Mouse (Mus musculus): ENCODE data around the gene Trio. TPM values are rescaled to one million over a fixed set of nuclear protein-coding genes. Genes with fewer than 3 reads are reported as not detected.

Trio gene
- polyA plus RNA-seq, 1 experiment, result 187 TPM

DNA sequence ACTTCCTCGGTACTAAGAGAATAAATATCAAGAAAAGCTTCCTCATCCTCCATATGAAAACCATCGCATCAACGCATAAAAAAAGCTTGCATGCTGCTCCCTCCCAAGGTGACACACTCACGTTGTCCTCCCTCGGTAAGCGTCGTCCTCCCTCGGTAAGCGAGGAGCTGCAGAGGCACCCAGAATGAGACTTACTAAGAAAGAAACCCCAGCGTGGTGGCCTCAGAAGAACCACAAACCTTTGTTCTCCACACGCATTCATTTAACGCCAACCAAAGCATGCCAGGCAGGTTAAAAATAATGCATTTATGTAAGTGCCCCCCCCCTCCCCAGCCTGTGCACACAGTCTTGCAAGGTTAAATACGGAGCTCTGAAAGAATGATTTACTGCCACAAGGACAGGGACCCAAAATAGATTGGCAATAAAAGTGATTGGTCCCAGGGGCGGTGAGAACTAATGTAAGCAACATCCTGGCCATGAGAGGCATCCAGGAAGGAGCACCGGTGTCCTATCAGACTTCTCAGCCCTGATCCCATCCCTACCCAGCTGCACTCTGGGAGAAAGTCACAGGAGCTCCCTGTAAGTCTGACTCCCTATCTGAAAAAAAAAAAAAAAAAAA is 3.9 kb downstream of the Trio start:
- TF ChIP-seq POLR2A (IDR thresholded peaks at IDR 0.05; ENCODE audit: borderline replicate concordance, insufficient read depth, low read length) (no peak), CTCF (IDR thresholded peaks at IDR 0.05; ENCODE audit: borderline replicate concordance, insufficient read depth, low read depth, low read length) (no peak)
- H3K4me1 ChIP-seq (ENCODE audit: control insufficient read depth, insufficient read depth, low read length), result peaks cover 23% of the 10 kb centered on the region
- H3K27ac ChIP-seq (ENCODE audit: insufficient read depth, low read length), result peak overlapping the region; percentile 9
- H3K4me3 ChIP-seq (replicated peaks; ENCODE audit: insufficient read depth, low read depth, low read length), result peak overlapping the region; percentile 52
- no peaks in the 10 kb centered on the region for H3K27me3 ChIP-seq (ENCODE audit: control insufficient read depth, insufficient read depth, low read length)
- 6% methylated on average over 15 of the region's 15 CpGs for WGBS
- DNase-seq, result peak; percentile 45 to 48

DNA sequence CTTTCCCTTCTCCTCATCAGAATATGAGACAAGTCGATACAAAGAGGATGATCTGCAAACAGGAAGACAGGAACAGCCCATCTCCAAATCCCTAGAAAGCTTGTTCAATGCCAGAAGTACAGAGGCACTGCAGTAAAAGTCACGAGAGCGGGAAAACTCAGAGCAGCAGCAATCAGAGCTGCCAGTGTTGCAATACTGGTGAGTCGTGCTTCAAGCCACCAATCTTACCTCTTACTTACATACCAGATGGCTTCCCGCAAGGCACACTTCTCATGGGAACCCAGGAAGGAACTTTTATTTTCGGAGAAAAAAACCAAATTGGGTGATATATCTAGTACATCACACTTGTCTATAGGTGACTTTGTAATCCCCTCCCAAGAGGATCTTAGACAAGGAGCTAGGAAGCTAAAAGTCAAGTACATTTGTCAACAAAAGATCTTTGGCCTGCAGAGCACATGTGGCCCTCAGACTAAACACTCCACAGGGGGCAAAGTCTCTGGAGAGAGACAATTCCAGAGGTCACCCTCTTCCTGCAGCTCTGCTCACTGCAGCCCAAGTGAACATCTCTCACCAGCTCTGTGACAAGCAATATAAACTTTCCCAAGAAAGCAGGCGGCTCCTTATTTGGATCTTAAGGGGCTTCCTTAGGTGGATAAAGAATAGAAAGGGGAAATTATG is 6.1 kb downstream of the Trio start:
- no peak for DNase-seq
- Histone ChIP-seq H3K4me1 (ENCODE audit: control insufficient read depth, insufficient read depth, low read length) (peaks cover 27% of the 10 kb centered on the region), H3K27ac (ENCODE audit: insufficient read depth, low read length) (no peak overlapping the region), H3K4me3 (replicated peaks; ENCODE audit: insufficient read depth, low read depth, low read length) (no peak overlapping the region), H3K27me3 (ENCODE audit: control insufficient read depth, insufficient read depth, low read length) (no peaks in the 10 kb centered on the region)
- 49% methylated on average over 7 of the region's 7 CpGs for WGBS
- TF ChIP-seq POLR2A (IDR thresholded peaks at IDR 0.05; ENCODE audit: borderline replicate concordance, insufficient read depth, low read length), result no peak
- TF ChIP-seq CTCF (IDR thresholded peaks at IDR 0.05; ENCODE audit: borderline replicate concordance, insufficient read depth, low read depth, low read length), result no peak

- H3K4me1 ChIP-seq (ENCODE audit: control insufficient read depth, insufficient read depth, low read length), result peaks cover 41% of the 10 kb centered on the region
- DNase-seq, result no peak
- no peak for TF ChIP-seq CTCF (IDR thresholded peaks at IDR 0.05; ENCODE audit: borderline replicate concordance, insufficient read depth, low read depth, low read length)
- TF ChIP-seq POLR2A (IDR thresholded peaks at IDR 0.05; ENCODE audit: borderline replicate concordance, insufficient read depth, low read length), result no peak
- WGBS, result 43% methylated on average over 3 of the region's 3 CpGs
- H3K27me3 ChIP-seq (ENCODE audit: control insufficient read depth, insufficient read depth, low read length), result no peaks in the 10 kb centered on the region
- H3K27ac ChIP-seq (ENCODE audit: insufficient read depth, low read length), result no peak overlapping the region
- no peak overlapping the region for H3K4me3 ChIP-seq (replicated peaks; ENCODE audit: insufficient read depth, low read depth, low read length)
Observed at GRCm38 (mm10) chr15:28007516-28007915, 18.1 kb downstream of the Trio start.

GRCm38 (mm10) chr15:28004192-28004767 is 21.4 kb downstream of the Trio start:
- TF ChIP-seq CTCF (IDR thresholded peaks at IDR 0.05; ENCODE audit: borderline replicate concordance, insufficient read depth, low read depth, low read length) (no peak), POLR2A (IDR thresholded peaks at IDR 0.05; ENCODE audit: borderline replicate concordance, insufficient read depth, low read length) (no peak)
- no peak for DNase-seq
- WGBS, result 76% methylated on average over 5 of the region's 5 CpGs
- no peak overlapping the region for H3K4me3 ChIP-seq (replicated peaks; ENCODE audit: insufficient read depth, low read depth, low read length)
- H3K4me1 ChIP-seq (ENCODE audit: control insufficient read depth, insufficient read depth, low read length), result peaks cover 23% of the 10 kb centered on the region
- H3K27me3 ChIP-seq (ENCODE audit: control insufficient read depth, insufficient read depth, low read length), result no peaks in the 10 kb centered on the region
- H3K27ac ChIP-seq (ENCODE audit: insufficient read depth, low read length), result no peak overlapping the region

- TF ChIP-seq CTCF (IDR thresholded peaks at IDR 0.05; ENCODE audit: borderline replicate concordance, insufficient read depth, low read depth, low read length) (no peak), POLR2A (IDR thresholded peaks at IDR 0.05; ENCODE audit: borderline replicate concordance, insufficient read depth, low read length) (no peak)
- WGBS, result 86% methylated on average over 3 of the region's 3 CpGs
- Histone ChIP-seq H3K4me3 (replicated peaks; ENCODE audit: insufficient read depth, low read depth, low read length) (no peak overlapping the region), H3K27ac (ENCODE audit: insufficient read depth, low read length) (no peak overlapping the region), H3K27me3 (ENCODE audit: control insufficient read depth, insufficient read depth, low read length) (no peaks in the 10 kb centered on the region), H3K4me1 (ENCODE audit: control insufficient read depth, insufficient read depth, low read length) (peaks cover 27% of the 10 kb centered on the region)
- no peak for DNase-seq
Observed at GRCm38 (mm10) chr15:28002515-28002914, 23.1 kb downstream of the Trio start.

DNA sequence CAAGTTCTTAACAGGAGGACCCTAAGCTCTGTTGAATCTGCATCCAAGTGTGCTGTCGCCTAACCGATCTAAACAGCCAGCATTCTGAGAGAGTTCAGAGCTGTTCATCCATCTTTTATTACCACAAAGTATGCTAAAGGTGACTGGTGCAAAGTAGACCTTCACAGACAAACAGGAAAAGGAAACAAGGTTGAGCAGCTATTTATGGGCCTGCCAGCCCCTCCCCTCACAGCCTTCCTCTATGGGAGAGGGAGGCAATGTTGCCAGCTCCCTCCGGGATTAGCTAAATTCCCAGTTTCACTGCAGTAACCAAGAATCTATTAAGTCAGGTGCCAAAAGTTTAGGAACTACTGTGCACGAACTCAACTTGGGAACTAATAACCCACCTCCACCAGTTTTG is 24.3 kb downstream of the Trio start:
- no peak overlapping the region for H3K27ac ChIP-seq (ENCODE audit: insufficient read depth, low read length)
- H3K27me3 ChIP-seq (ENCODE audit: control insufficient read depth, insufficient read depth, low read length), result no peaks in the 10 kb centered on the region
- no peak overlapping the region for H3K4me3 ChIP-seq (replicated peaks; ENCODE audit: insufficient read depth, low read depth, low read length)
- TF ChIP-seq POLR2A (IDR thresholded peaks at IDR 0.05; ENCODE audit: borderline replicate concordance, insufficient read depth, low read length) (no peak), CTCF (IDR thresholded peaks at IDR 0.05; ENCODE audit: borderline replicate concordance, insufficient read depth, low read depth, low read length) (no peak)
- H3K4me1 ChIP-seq (ENCODE audit: control insufficient read depth, insufficient read depth, low read length), result peaks cover 33% of the 10 kb centered on the region
- WGBS, result 31% methylated on average over 4 of the region's 4 CpGs
- DNase-seq, result no peak

DNA sequence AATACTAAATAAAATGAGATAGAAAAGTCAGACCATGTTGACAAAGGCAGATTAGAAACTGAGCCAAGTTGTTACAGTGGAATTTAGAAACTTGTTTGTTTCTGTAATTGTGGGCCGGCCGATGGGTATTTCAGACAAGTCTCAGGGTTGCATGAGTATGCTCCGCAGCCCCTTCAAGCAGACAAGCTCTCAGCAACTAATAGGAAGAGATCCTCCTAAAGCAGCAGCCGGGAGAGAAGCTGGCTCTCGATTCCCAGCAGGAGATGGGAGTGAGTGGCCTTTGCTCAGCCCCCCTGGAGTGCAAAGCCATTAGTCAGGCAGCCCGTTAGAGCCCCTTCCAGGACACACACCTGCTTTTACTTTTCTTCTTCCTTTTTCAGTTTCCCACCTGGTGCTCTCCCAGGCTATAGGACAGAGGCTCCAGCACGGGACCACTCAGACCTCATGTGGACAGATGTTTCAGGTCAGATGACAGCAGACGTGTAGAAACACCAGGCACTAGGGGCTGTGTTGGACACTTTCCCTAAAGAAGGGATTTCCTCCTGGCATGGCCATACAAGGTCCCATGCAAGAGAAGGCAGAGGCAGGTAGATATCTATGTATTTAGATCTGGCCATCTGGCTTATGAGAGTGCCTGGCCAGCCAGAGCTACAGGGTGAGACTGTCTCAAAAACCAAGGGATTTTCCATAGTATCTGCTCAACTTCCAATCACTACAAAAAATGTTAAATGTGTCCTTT is 26.9 kb downstream of the Trio start:
- Histone ChIP-seq H3K4me3 (replicated peaks; ENCODE audit: insufficient read depth, low read depth, low read length) (no peak overlapping the region), H3K4me1 (ENCODE audit: control insufficient read depth, insufficient read depth, low read length) (peaks cover 47% of the 10 kb centered on the region), H3K27me3 (ENCODE audit: control insufficient read depth, insufficient read depth, low read length) (no peaks in the 10 kb centered on the region), H3K27ac (ENCODE audit: insufficient read depth, low read length) (peak overlapping the region; percentile 66; the same call in 1 of the 2 replicates)
- TF ChIP-seq CTCF (IDR thresholded peaks at IDR 0.05; ENCODE audit: borderline replicate concordance, insufficient read depth, low read depth, low read length), result no peak
- WGBS, result 32% methylated on average over 8 of the region's 8 CpGs
- DNase-seq, result peak; percentile 52 to 62
